12 mouse cellular contexts compared by ENCODE assay signal in the genomic region with DNA sequence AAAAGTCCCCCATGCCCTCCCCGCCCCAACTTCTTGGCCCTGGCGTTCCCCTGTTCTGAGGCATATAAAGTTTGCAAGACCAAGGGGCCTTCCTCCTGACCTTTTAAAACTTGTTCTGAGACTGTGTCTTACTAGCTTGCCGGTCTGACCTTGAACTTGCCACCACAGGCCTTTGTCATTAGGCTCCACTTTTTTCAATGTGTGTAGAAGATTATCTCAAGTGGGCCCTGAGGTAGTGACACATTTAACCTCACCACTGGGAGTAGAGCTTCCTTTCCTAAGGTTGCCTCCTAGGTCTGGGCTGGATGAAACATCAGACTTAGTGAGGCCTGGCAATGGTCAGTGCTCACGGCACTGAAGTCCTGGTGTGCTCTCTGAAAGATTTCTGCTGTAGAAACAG.
DNase-seq lines count a peak whose midpoint lies in the region; ATAC-seq and TF ChIP-seq lines count a peak whose summit lies in the region.
"Had no signal": no experiment of that assay in that cellular context is flagged by ENCODE, and none has a peak within 500 bp of the region (broad histone marks: within the 10 kb centered on the region; RNA-seq: fewer than 3 reads in every experiment).

No protein-coding gene starts in this region.

- no peak for TF ChIP-seq CTCF in stomach, postnatal 0 days (IDR thresholded peaks at IDR 0.05; ENCODE audit: low read depth)

- H3K27ac ChIP-seq in heart, embryonic 15.5 days = peak overlapping the region; percentile 93
- H3K27ac ChIP-seq in stomach, embryonic 15.5 days = peak overlapping the region; percentile 26; the same call in 1 of the 2 replicates
- no peak overlapping the region for H3K27ac ChIP-seq in stomach, postnatal 0 days (replicated peaks)
- H3K27ac ChIP-seq: midbrain, embryonic 15.5 days had no signal

- peaks cover 6% of the 10 kb centered on the region; the same call in 1 of the 2 replicates for H3K36me3 ChIP-seq in heart, embryonic 15.5 days
- H3K36me3 ChIP-seq in stomach, embryonic 15.5 days = 0 out of 2 replicates have a peak, but pooled peaks cover 9% of the 10 kb centered on the region
- H3K36me3 ChIP-seq in stomach, postnatal 0 days (ENCODE audit: control insufficient read depth, insufficient read depth, low read length) = peaks cover 3% of the 10 kb centered on the region; the same call in 1 of the 2 replicates

- no peak overlapping the region for H3K4me2 ChIP-seq in heart, embryonic 15.5 days
- no peak overlapping the region for H3K4me2 ChIP-seq in stomach, embryonic 15.5 days
- H3K4me2 ChIP-seq in stomach, postnatal 0 days (replicated peaks; ENCODE audit: low read depth) = no peak overlapping the region
- H3K4me2 ChIP-seq: midbrain, embryonic 15.5 days had no signal

- 62% methylated on average over 4 of the region's 4 CpGs for WGBS in heart, embryonic 15.5 days
- WGBS in stomach, embryonic 15.5 days = 86% methylated on average over 4 of the region's 4 CpGs
- 86% methylated on average over 4 of the region's 4 CpGs for WGBS in stomach, postnatal 0 days

- peak; percentile 21 to 25 for DNase-seq in adrenal gland, postnatal 36 days
- no peak for DNase-seq in adrenal gland, adult 18-20 months (ENCODE audit: low spot score in 2 of 2)
- no peak for DNase-seq in heart, adult 8-10 months (ENCODE audit: low spot score)
- no peak for DNase-seq in stomach, postnatal 0 days (ENCODE audit: low spot score)
- no peak for DNase-seq in embryo, embryonic 9.5 days (ENCODE audit: extremely low spot score)
- no peak for DNase-seq in cerebellum, postnatal 14 days
- DNase-seq: B cell, adult 2 months; cerebellum, postnatal 36 days; liver, postnatal 0 days had no signal

- no peaks in the 10 kb centered on the region for H3K9me3 ChIP-seq in heart, embryonic 15.5 days (replicated peaks)
- no peaks in the 10 kb centered on the region for H3K9me3 ChIP-seq in stomach, embryonic 15.5 days
- H3K9me3 ChIP-seq in stomach, postnatal 0 days (ENCODE audit: control insufficient read depth, low read length) = no peaks in the 10 kb centered on the region
- H3K9me3 ChIP-seq: midbrain, embryonic 15.5 days had no signal

- H3K9ac ChIP-seq in heart, embryonic 15.5 days = no peak overlapping the region
- H3K9ac ChIP-seq in stomach, embryonic 15.5 days = no peak overlapping the region
- H3K9ac ChIP-seq in stomach, postnatal 0 days (ENCODE audit: low read length) = no peak overlapping the region
- H3K9ac ChIP-seq: liver, postnatal 0 days; midbrain, embryonic 15.5 days had no signal

- peaks cover 28% of the 10 kb centered on the region for H3K4me1 ChIP-seq in heart, embryonic 15.5 days (replicated peaks)
- H3K4me1 ChIP-seq in stomach, embryonic 15.5 days = peaks cover 15% of the 10 kb centered on the region
- H3K4me1 ChIP-seq in stomach, postnatal 0 days (replicated peaks; ENCODE audit: control insufficient read depth, insufficient read depth) = peaks cover 8% of the 10 kb centered on the region; the same call in 1 of the 2 replicates

- no peak for TF ChIP-seq EP300 in stomach, postnatal 0 days (optimal IDR thresholded peaks at IDR 0.05)

- no peaks in the 10 kb centered on the region for H3K27me3 ChIP-seq in heart, embryonic 15.5 days
- no peaks in the 10 kb centered on the region for H3K27me3 ChIP-seq in stomach, embryonic 15.5 days (replicated peaks)
- no peaks in the 10 kb centered on the region for H3K27me3 ChIP-seq in stomach, postnatal 0 days (ENCODE audit: control insufficient read depth, insufficient read depth, low read length)
- H3K27me3 ChIP-seq: midbrain, embryonic 15.5 days had no signal

- no peak for ATAC-seq in heart, embryonic 15.5 days (replicated peaks; ENCODE audit: insufficient number of reproducible peaks, insufficient read depth, low FRiP score, low read depth)
- ATAC-seq in stomach, embryonic 15.5 days (ENCODE audit: insufficient read depth, low FRiP score, low read depth) = no peak
- no peak for ATAC-seq in stomach, postnatal 0 days (ENCODE audit: low FRiP score, low TSS enrichment)
- ATAC-seq: liver, postnatal 0 days; midbrain, embryonic 15.5 days had no signal

- H3K4me3 ChIP-seq in heart, embryonic 15.5 days = no peak overlapping the region
- no peak overlapping the region for H3K4me3 ChIP-seq in stomach, embryonic 15.5 days (replicated peaks)
- no peak overlapping the region for H3K4me3 ChIP-seq in stomach, postnatal 0 days (ENCODE audit: low read depth, low read length)
- H3K4me3 ChIP-seq: midbrain, embryonic 15.5 days had no signal

Comparison
In these comparisons a context has a peak if more than half of its experiments do, and no peak if none do; other contexts are left out.
1. DNase-seq: peak in adrenal gland, postnatal 36 days (2 of 2); none in adrenal gland, adult 18-20 months (0 of 2), heart, adult 8-10 months (single experiment), stomach, postnatal 0 days (single experiment), embryo, embryonic 9.5 days (single experiment) and cerebellum, postnatal 14 days (0 of 2).